Mouse (Mus musculus) adrenal gland, postnatal 4 days (tissue): Measurements from ENCODE around the gene Mrps18b. TPM values are rescaled to one million over a fixed set of nuclear protein-coding genes. Genes with fewer than 3 reads are reported as not detected.

Experiments
- microRNA-seq: library from miRNA; unstranded; fragments of <30 nt; microRNA quantifications from one replicate; pipeline ENCODE4 v1.2.0, GENCODE M21; 2021
- total RNA-seq, 2 experiments: library from RNA; stranded (reverse); gene quantifications; 2 replicates each; pipeline ENCODE4 v1.2.3; 2021

Mrps18b gene
- total RNA-seq, 2 experiments from 2014 or later = 77.3 to 83.2 TPM

Small RNA genes lying within 50 kb of the gene (microRNA-seq; reads per million reads assigned to microRNA genes)
- gene Gm28033 (not detected), gene Mir1894 (not detected), gene Mir877 (107 reads per million, percentile 46 among the genes with 10 or more reads in this experiment)

Other genes starting within 250 kb of the Mrps18b start
- 10 to 100 TPM; 57.7 to 61.0 TPM for gene Vars2, start 248.8 kb downstream of the Mrps18b start, total RNA-seq
- gene Gtf2h4, start 242.7 kb downstream of the Mrps18b start, total RNA-seq = 10 to 100 TPM; 30.1 to 31.4 TPM
- 10 to 100 TPM; 55.9 to 65.9 TPM for gene Ddr1, start 211.8 kb downstream of the Mrps18b start, total RNA-seq
- 10 to 100 TPM; 11.3 to 14.9 TPM for gene Ier3, start 94.7 kb downstream of the Mrps18b start, total RNA-seq
- 10 to 100 TPM; 70.9 to 72.5 TPM for gene Flot1, start 93.2 kb downstream of the Mrps18b start, total RNA-seq
- 100 to 1,000 TPM; 553 to 648 TPM for gene Tubb5, start 78.1 kb downstream of the Mrps18b start, total RNA-seq
- gene Mdc1, start 74.9 kb downstream of the Mrps18b start, total RNA-seq = 10 to 100 TPM; 28.2 to 35.6 TPM
- 10 to 100 TPM; 25.8 to 27.1 TPM for gene Nrm, start 55.1 kb downstream of the Mrps18b start, total RNA-seq
- gene Ppp1r18, start 50.8 kb downstream of the Mrps18b start, total RNA-seq = 10 to 100 TPM; 40.7 to 46.6 TPM
- 10 to 100 TPM; 44.4 to 52.3 TPM for gene Dhx16, start 36.6 kb downstream of the Mrps18b start, total RNA-seq
- 10 to 100 TPM; 34.4 to 34.5 TPM for gene 2310061I04Rik, start 19.0 kb downstream of the Mrps18b start, total RNA-seq
- gene Atat1, start 6.3 kb downstream of the Mrps18b start, total RNA-seq = 10 to 100 TPM; 46.3 to 50.3 TPM
- 10 to 100 TPM; 89.8 to 96.6 TPM for gene Ppp1r10, start within 50 bp of the Mrps18b start, total RNA-seq
- 100 to 1,000 TPM in 1 of 2 experiments, 10 to 100 TPM in 1; 96.2 to 107 TPM for gene Abcf1, start 53.4 kb upstream of the Mrps18b start, total RNA-seq
- 10 to 100 TPM; 61.1 to 64.2 TPM for gene Gnl1, start 63.5 kb upstream of the Mrps18b start, total RNA-seq
- 10 to 100 TPM; 40.9 to 44.2 TPM for gene Prr3, start 63.8 kb upstream of the Mrps18b start, total RNA-seq
- gene H2-T24, start 104.2 kb upstream of the Mrps18b start, total RNA-seq = 1 to 10 TPM; 2.5 to 3.3 TPM
- gene H2-T23, start 116.5 kb upstream of the Mrps18b start, total RNA-seq = 10 to 100 TPM; 33.9 to 55.1 TPM
- 10 to 100 TPM; 22.1 to 22.9 TPM for gene H2-T22, start 126.4 kb upstream of the Mrps18b start, total RNA-seq
- under 1 TPM in 1 of 2 experiments, not detected in 1; 0.17 TPM for gene Gm6034, start 126.6 kb upstream of the Mrps18b start, total RNA-seq
- gene Gm11127, start 142.0 kb upstream of the Mrps18b start, total RNA-seq = 1 to 10 TPM; 1.4 to 1.7 TPM
- under 1 TPM; 0.20 to 0.25 TPM for gene Gm19684, start 205.3 kb upstream of the Mrps18b start, total RNA-seq
- not detected for gene Gm7030, start 213.0 kb upstream of the Mrps18b start, total RNA-seq